Mouse (Mus musculus): Measurements from ENCODE around the gene Syde2.
"Not testable (repeated sequence)": the region's sequence is repeated elsewhere in the genome, so short reads cannot be mapped to it uniquely, and the experiment has no call there.

Syde2 gene

GRCm38 (mm10) chr3:145987268-145987969 is at the start of gene Syde2:
Gene Syde2 (plus strand): TSS chr3:145987870.
- peak; percentile 93 for DNase-seq

GRCm38 (mm10) chr3:145938405-145939349 is 49.0 kb upstream of the Syde2 start:
- DNase-seq: peak; percentile 28

- no peak for DNase-seq
Observed at GRCm38 (mm10) chr3:145939402-145939801, 48.3 kb upstream of the Syde2 start.

- no peak for DNase-seq
Observed at GRCm38 (mm10) chr3:145939971-145940370, 47.7 kb upstream of the Syde2 start.

GRCm38 (mm10) chr3:145941971-145942370 is 45.7 kb upstream of the Syde2 start:
- DNase-seq: peak; percentile 82

GRCm38 (mm10) chr3:145944348-145944747 is 43.3 kb upstream of the Syde2 start:
- DNase-seq: no peak

GRCm38 (mm10) chr3:145945904-145946303 is 41.8 kb upstream of the Syde2 start:
- no peak for DNase-seq

GRCm38 (mm10) chr3:145946654-145947053 is 41.0 kb upstream of the Syde2 start:
- peak; percentile 21 for DNase-seq

- DNase-seq: no peak
Observed at GRCm38 (mm10) chr3:145947539-145948204, 40.0 kb upstream of the Syde2 start.

- DNase-seq: peak; percentile 82
Observed at GRCm38 (mm10) chr3:145950034-145950814, 37.4 kb upstream of the Syde2 start.

GRCm38 (mm10) chr3:145950815-145951130 is 36.9 kb upstream of the Syde2 start:
- no peak for DNase-seq

- DNase-seq: peak; percentile 66
Observed at GRCm38 (mm10) chr3:145951287-145952165, 36.1 kb upstream of the Syde2 start.

GRCm38 (mm10) chr3:145952945-145953344 is 34.7 kb upstream of the Syde2 start:
- DNase-seq: no peak

- DNase-seq: no peak
Observed at GRCm38 (mm10) chr3:145953411-145953810, 34.3 kb upstream of the Syde2 start.

GRCm38 (mm10) chr3:145959824-145960223 is 27.8 kb upstream of the Syde2 start:
- DNase-seq: no peak

- peak; percentile 45 for DNase-seq
Observed at GRCm38 (mm10) chr3:145962411-145962810, 25.3 kb upstream of the Syde2 start.

- DNase-seq: peak; percentile 54
Observed at GRCm38 (mm10) chr3:145963101-145964017, 24.3 kb upstream of the Syde2 start.

- DNase-seq: peak; percentile 66
Observed at GRCm38 (mm10) chr3:145964018-145964387, 23.7 kb upstream of the Syde2 start.

GRCm38 (mm10) chr3:145964473-145964872 is 23.2 kb upstream of the Syde2 start:
- DNase-seq: peak; percentile 81

- DNase-seq: not testable (repeated sequence)
Observed at GRCm38 (mm10) chr3:145965583-145965982, 22.1 kb upstream of the Syde2 start.
